Mouse (Mus musculus): ENCODE data around the gene 1190005I06Rik. TPM values are rescaled to one million over a fixed set of nuclear protein-coding genes. Genes with fewer than 3 reads are reported as not detected.

Gene 1190005I06Rik
- polyA plus RNA-seq (2012; rRNA removed) = 6.4 and 6.6 TPM in 2 replicates
- 8.3 and 8.7 TPM in 2 replicates for polyA plus RNA-seq (2014; fragmentation: Nextera tagmentation; extraction: Ambion mirVana)

- TF ChIP-seq POLR2A (IDR thresholded peaks at IDR 0.05; ENCODE audit: borderline replicate concordance, extremely low read depth, insufficient read depth, insufficient read length) = no peak
- DNase-seq (ENCODE audit: low spot score) (no peak), ATAC-seq (ENCODE audit: low FRiP score, low read depth) (no peak)
- H3K27me3 ChIP-seq (ENCODE audit: control insufficient read depth, insufficient read depth, low read length) = no peaks in the 10 kb centered on the region
- no peaks in the 10 kb centered on the region for H3K36me3 ChIP-seq (ENCODE audit: control insufficient read depth, insufficient read depth, low read length)
- no peak within 1 kb of the TSS for H3K4me3 ChIP-seq (replicated peaks; ENCODE audit: low read length)
- H3K27ac ChIP-seq (replicated peaks; ENCODE audit: low read depth, low read length) = no peak within 1 kb of the TSS
- H3K4me1 ChIP-seq (ENCODE audit: control insufficient read depth, insufficient read depth, low read length) = no peaks in the 10 kb centered on the region
- 50% methylated on average over 7 of the region's 7 CpGs for WGBS
- H3K4me2 ChIP-seq (replicated peaks; ENCODE audit: low read depth, low read length, severe bottlenecking) = no peak within 1 kb of the TSS
- H3K9ac ChIP-seq (ENCODE audit: low read depth, low read length, severe bottlenecking) = no peak within 1 kb of the TSS
- H3K9me3 ChIP-seq (ENCODE audit: control insufficient read depth, low read length) = no peaks in the 10 kb centered on the region
Observed at GRCm38 (mm10) chr8:120647532-120647931, at the start of gene 1190005I06Rik. 1190005I06Rik (minus strand) TSS chr8:120647632.

- no peak for TF ChIP-seq POLR2A (IDR thresholded peaks at IDR 0.05; ENCODE audit: borderline replicate concordance, extremely low read depth, insufficient read depth, insufficient read length)
- Histone ChIP-seq H3K36me3 (ENCODE audit: control insufficient read depth, insufficient read depth, low read length) (no peaks in the 10 kb centered on the region), H3K4me1 (ENCODE audit: control insufficient read depth, insufficient read depth, low read length) (peaks cover 6% of the 10 kb centered on the region; the same call in 1 of the 2 replicates), H3K4me2 (replicated peaks; ENCODE audit: low read depth, low read length, severe bottlenecking) (no peak overlapping the region), H3K27me3 (ENCODE audit: control insufficient read depth, insufficient read depth, low read length) (no peaks in the 10 kb centered on the region), H3K27ac (replicated peaks; ENCODE audit: low read depth, low read length) (no peak overlapping the region), H3K4me3 (replicated peaks; ENCODE audit: low read length) (no peak overlapping the region), H3K9me3 (ENCODE audit: control insufficient read depth, low read length) (no peaks in the 10 kb centered on the region), H3K9ac (ENCODE audit: low read depth, low read length, severe bottlenecking) (no peak overlapping the region)
- DNase-seq (ENCODE audit: low spot score) = peak; percentile 56
- whole genome bisulfite sequencing = 38% methylated on average over 13 of the region's 13 CpGs
- peak; percentile 38; the same call in 1 of the 2 replicates for ATAC-seq (ENCODE audit: low FRiP score, low read depth)
Observed at GRCm38 (mm10) chr8:120696401-120697153, 49.1 kb upstream of the 1190005I06Rik start.

- 21% methylated on average over 22 of the region's 22 CpGs for WGBS
- Histone ChIP-seq H3K27ac (replicated peaks; ENCODE audit: low read depth, low read length) (no peak overlapping the region), H3K4me3 (replicated peaks; ENCODE audit: low read length) (no peak overlapping the region), H3K9me3 (ENCODE audit: control insufficient read depth, low read length) (no peaks in the 10 kb centered on the region), H3K4me1 (ENCODE audit: control insufficient read depth, insufficient read depth, low read length) (peaks cover 6% of the 10 kb centered on the region; the same call in 1 of the 2 replicates), H3K9ac (ENCODE audit: low read depth, low read length, severe bottlenecking) (no peak overlapping the region), H3K36me3 (ENCODE audit: control insufficient read depth, insufficient read depth, low read length) (no peaks in the 10 kb centered on the region), H3K27me3 (ENCODE audit: control insufficient read depth, insufficient read depth, low read length) (no peaks in the 10 kb centered on the region), H3K4me2 (replicated peaks; ENCODE audit: low read depth, low read length, severe bottlenecking) (no peak overlapping the region)
- no peak for TF ChIP-seq POLR2A (IDR thresholded peaks at IDR 0.05; ENCODE audit: borderline replicate concordance, extremely low read depth, insufficient read depth, insufficient read length)
- ATAC-seq (ENCODE audit: low FRiP score, low read depth) (peak; percentile 50; the same call in 1 of the 2 replicates), DNase-seq (ENCODE audit: low spot score) (peak; percentile 21)
Observed at GRCm38 (mm10) chr8:120693861-120694493, 46.5 kb upstream of the 1190005I06Rik start.

GRCm38 (mm10) chr8:120692934-120693333, 45.5 kb upstream of the 1190005I06Rik start:
- Histone ChIP-seq H3K4me2 (replicated peaks; ENCODE audit: low read depth, low read length, severe bottlenecking) (no peak overlapping the region), H3K36me3 (ENCODE audit: control insufficient read depth, insufficient read depth, low read length) (no peaks in the 10 kb centered on the region), H3K9me3 (ENCODE audit: control insufficient read depth, low read length) (no peaks in the 10 kb centered on the region), H3K4me1 (ENCODE audit: control insufficient read depth, insufficient read depth, low read length) (peaks cover 6% of the 10 kb centered on the region; the same call in 1 of the 2 replicates), H3K9ac (ENCODE audit: low read depth, low read length, severe bottlenecking) (no peak overlapping the region), H3K27ac (replicated peaks; ENCODE audit: low read depth, low read length) (no peak overlapping the region), H3K4me3 (replicated peaks; ENCODE audit: low read length) (no peak overlapping the region), H3K27me3 (ENCODE audit: control insufficient read depth, insufficient read depth, low read length) (no peaks in the 10 kb centered on the region)
- DNase-seq (ENCODE audit: low spot score) = no peak
- no peak for ATAC-seq (ENCODE audit: low FRiP score, low read depth)
- no peak for TF ChIP-seq POLR2A (IDR thresholded peaks at IDR 0.05; ENCODE audit: borderline replicate concordance, extremely low read depth, insufficient read depth, insufficient read length)
- WGBS = 50% methylated on average over 4 of the region's 4 CpGs

- Histone ChIP-seq H3K36me3 (ENCODE audit: control insufficient read depth, insufficient read depth, low read length) (no peaks in the 10 kb centered on the region), H3K4me1 (ENCODE audit: control insufficient read depth, insufficient read depth, low read length) (no peaks in the 10 kb centered on the region), H3K27ac (replicated peaks; ENCODE audit: low read depth, low read length) (no peak overlapping the region), H3K9ac (ENCODE audit: low read depth, low read length, severe bottlenecking) (no peak overlapping the region), H3K4me2 (replicated peaks; ENCODE audit: low read depth, low read length, severe bottlenecking) (no peak overlapping the region), H3K27me3 (ENCODE audit: control insufficient read depth, insufficient read depth, low read length) (no peaks in the 10 kb centered on the region), H3K9me3 (ENCODE audit: control insufficient read depth, low read length) (no peaks in the 10 kb centered on the region), H3K4me3 (replicated peaks; ENCODE audit: low read length) (no peak overlapping the region)
- no peak for DNase-seq (ENCODE audit: low spot score)
- WGBS = 85% methylated on average over 7 of the region's 7 CpGs
- TF ChIP-seq POLR2A (IDR thresholded peaks at IDR 0.05; ENCODE audit: borderline replicate concordance, extremely low read depth, insufficient read depth, insufficient read length) = no peak
- no peak for ATAC-seq (ENCODE audit: low FRiP score, low read depth)
Observed at GRCm38 (mm10) chr8:120688511-120688910, 41.1 kb upstream of the 1190005I06Rik start.

Data from limb, embryonic 14.5 days (tissue).